Mouse (Mus musculus) kidney, adult 9 months (tissue): Measurements from ENCODE around the gene Slc37a2.
"Not testable (repeated sequence)": the region's sequence is repeated elsewhere in the genome, so short reads cannot be mapped to it uniquely, and the experiment has no call there.

ENCODE experiments used
- DNase-seq: peaks from one replicate; pipeline ENCODE4 v3.0.0; 2022

Slc37a2 gene

GRCm38 (mm10) chr9:37255149-37255888, at the start of gene Slc37a2:
Slc37a2 (minus strand) TSS chr9:37255738.
- DNase-seq, result peak; percentile 64

- DNase-seq, result no peak
Measured at GRCm38 (mm10) chr9:37301720-37302119, 46.2 kb upstream of the Slc37a2 start.

GRCm38 (mm10) chr9:37300501-37300900, 45.0 kb upstream of the Slc37a2 start:
- DNase-seq, result not testable (repeated sequence)

DNA sequence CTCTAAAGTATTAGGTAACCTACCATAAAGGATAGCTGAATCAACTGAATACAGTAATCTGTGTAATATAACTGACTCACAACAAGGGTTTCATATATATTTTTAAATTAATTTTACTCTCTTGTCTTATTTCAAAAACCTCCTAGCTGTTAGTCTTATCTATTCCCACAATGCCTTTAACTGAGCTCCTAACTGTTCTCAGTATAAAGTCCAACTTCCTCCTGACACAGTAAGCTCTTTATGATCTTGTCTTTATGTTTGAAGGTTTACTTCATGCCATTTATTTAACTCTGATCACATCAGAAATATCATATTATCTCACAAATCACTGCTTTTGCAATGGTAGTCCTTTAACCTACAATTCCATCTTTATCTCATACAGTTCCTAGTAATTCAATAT, 40.0 kb upstream of the Slc37a2 start:
- DNase-seq, result no peak

DNA sequence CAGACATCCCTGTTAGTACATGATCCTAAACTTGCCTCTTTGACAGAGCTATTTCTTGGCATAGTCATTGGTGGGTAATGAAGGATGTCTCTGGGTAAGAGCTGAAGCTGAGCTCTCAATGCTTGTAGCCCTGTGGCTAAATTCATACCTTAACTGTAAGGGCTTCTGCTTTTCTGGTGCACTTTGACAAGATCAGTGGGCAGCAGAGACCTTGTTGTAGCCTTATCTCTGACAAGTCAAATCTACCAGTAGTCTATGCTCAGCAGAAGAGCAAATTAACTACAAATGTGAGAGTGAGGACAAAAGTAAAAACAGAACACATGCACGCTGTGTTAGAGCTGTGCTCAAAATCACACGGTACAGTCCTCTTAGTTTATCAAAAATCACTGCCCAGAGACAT, 11.1 kb upstream of the Slc37a2 start:
- no peak for DNase-seq

- peak; percentile 46 for DNase-seq
Measured at GRCm38 (mm10) chr9:37255889-37256225, 319 bp upstream of the Slc37a2 start.

- no peak for DNase-seq
Measured at GRCm38 (mm10) chr9:37254531-37255110, 917 bp downstream of the Slc37a2 start.

DNA sequence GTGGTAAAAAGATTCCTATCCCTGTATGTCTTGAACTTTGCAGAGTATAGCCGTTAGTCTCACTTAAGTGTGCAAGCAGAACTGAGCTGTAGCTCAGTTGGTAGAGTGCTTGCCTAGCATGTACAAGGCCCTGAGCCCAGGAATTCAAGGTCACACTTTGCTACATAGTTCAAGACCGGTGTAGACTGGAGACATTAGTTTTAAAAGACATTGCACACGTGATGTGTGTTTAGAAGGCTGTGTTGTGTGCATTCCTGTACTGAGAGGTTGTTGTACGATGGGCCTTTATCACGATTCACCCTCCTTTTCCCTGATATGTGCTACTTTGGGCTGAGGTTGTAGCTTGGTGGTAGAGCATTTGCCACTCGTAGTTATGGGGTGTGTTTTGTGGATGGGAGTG, 4.9 kb downstream of the Slc37a2 start:
- no peak for DNase-seq

DNA sequence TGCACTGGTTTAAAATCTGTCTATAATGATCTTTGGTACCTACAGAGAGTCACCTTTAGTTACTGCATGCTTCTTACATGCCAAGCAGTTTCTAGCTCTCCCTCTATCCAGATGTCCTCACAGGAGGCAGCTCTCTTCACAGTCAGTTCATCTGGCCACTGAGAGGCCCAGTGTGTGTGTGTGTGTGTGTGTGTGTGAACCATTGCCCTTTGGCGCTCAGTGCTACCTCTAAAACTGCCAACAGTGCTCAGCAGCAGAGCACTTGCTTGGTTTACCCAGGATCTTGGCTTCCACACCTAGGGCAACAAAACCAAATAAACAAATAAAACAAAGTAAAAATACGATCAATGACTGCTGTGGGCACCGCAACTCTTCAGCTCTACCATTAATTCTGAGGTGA, 5.6 kb downstream of the Slc37a2 start:
- no peak for DNase-seq

DNA sequence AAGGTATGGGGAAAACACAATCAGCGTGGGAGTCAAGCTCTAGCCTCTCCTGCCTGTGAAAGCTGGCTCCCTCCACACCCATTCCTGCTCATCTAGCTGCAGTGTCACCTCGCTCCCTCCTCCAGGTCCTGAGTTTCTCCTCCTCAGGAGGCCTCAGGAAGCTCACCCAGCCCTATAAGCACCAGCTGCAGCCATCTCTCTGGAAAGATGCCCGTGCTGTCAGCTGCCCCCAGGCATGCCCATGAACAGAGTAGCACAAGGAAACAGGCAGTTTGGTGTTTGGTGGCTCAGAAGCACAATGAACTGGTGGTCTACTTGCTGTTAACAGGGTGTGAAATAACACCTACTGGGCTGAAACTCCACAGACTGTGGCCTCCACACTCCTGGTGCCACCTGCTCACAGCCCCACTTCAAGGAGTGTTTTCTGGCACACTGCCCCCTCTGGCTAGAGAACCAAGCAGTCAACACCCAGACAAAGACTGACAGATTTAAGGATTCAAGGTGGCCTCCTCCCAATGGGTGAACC, 7.1 kb downstream of the Slc37a2 start:
- no peak for DNase-seq

DNA sequence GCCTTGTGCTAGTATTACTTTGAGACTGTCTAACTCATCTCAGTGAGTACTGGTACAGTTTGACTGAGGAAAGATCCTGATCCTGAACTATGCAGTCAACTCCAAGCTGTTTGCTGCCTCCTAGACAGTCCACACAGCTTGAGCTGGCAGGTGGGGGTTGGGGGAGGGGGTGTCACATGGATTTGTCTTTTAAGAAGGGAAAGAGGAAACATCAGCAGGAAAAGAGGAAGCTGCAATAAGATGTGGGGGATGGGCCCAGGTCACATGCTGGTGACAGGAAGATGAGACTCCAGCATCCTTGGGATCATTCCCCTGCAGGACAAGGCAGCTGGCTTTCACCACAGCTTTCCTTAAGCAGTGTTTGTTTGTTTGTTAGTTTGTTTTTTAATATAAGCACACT, 8.1 kb downstream of the Slc37a2 start:
- peak; percentile 33 for DNase-seq

DNA sequence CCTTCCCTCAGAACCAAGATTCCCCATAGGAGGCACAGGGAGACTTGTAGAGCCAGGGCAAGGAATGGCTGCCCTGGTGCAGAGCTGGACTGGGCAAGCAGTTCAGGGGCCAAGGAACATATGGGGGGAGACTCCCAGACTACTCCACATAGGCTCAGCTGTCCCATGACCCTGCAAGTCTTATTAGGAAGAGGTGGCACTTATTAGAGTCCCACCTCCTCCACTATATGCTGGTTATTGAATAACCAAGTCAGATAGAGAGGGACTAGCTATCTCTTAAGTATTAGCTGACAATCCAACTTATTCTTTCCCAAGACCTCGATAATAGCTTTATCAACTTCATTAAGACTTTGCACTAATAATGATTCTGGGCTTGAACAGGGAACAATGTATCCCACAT, 9.7 kb downstream of the Slc37a2 start:
- DNase-seq, result no peak

DNA sequence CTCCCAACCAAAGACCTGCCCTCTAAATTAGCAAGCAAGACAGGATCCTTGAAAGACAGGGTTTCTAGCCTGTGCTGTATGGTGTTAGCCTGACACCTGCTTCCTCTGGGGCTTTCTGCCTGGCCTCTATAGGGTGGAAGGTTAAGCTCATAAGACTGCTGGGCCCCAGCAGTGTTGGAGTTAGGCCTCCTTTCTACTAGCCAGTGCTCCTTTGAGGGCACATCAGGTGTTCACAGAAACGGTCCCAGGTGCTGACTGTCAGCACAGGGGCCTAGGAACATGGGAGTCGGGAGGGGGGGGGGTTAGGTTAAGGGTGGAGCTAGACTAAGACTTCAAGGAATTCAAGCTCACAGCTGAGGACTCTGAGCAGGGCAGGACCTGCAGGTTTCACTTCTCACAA, 10.1 kb downstream of the Slc37a2 start:
- no peak for DNase-seq

DNA sequence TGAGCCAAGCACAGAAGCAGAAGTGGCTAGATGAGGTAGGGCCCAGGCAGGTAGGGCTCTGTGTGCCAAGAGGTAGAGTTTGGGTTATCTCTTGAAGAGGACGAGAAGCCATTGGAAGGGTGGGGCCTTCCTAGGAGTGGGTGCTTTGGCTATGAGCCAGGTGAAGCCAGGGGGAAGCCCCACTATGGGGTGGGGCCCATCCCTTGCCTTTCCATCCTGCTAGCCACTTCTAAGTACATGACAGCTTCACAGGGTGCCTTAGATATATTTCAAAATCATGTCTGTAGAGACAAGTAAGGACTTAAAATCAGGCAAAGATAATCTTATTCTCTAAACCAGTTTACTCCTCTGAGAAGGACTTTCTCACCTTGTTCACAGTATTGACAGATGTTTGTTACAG, 10.9 kb downstream of the Slc37a2 start:
- no peak for DNase-seq

- no peak for DNase-seq
Measured at GRCm38 (mm10) chr9:37242764-37243163, 12.8 kb downstream of the Slc37a2 start.

DNA sequence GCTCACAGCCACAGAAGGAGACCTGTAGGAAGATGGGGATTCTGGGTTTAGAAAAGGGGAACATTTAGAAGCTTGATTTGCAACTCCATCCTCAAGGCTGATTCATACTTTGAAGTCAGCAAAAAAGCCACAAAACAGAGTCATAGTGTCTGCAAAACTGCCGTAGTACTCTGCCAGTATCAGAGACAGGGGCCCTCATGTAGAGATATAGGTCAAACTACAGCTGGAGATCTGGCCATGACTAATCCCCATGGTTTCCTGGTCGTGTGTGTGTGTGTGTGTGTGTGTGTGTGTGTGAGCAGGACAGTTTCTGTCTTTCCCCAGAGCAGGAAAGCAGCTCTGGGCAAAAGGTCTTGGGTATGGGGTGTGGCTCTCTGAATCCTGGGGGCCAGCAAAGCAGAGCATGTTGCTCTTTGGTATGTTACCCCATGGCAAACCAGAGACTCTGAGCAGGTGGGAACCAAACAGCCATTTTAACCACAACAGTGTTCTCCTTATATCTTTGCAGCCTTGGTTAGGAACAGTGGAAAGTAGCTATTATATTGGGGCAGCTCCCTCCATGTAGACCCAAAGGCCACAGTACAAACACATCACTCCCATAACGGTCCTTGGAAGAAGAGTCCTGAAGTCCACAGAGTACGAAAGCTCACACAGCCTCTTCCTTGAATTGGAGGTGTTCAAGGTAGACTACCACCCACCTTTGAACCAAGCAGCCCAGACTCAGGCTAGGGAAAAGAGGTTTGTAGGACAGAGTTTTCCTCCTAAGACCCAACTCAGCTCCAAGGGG, 19.4 kb downstream of the Slc37a2 start:
- no peak for DNase-seq

- DNase-seq, result no peak
Measured at GRCm38 (mm10) chr9:37232201-37233195, 23.0 kb downstream of the Slc37a2 start.

- DNase-seq, result no peak
Measured at GRCm38 (mm10) chr9:37230486-37231195, 24.9 kb downstream of the Slc37a2 start.

DNA sequence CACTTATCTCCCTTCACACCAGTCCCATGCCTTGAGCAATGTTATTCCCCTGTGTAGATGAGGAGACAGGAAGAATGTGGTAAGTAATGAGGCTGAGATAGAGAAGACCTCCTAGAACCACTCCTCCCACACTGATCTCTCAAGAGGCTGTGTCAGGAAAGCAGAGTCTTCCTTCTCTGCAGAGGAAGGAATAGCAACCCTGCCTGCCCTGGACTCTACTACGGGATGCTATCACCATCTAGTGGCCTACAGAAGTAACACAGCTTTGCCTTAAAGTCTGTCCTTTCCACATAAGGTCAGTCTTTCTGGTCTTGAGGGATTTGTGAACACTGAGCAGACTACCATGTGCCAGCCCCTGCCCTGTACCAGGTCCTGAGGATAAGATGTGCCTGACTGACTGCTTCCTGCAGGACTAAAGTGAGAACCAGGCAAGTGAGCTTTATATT, 25.6 kb downstream of the Slc37a2 start:
- DNase-seq, result peak; percentile 70

DNA sequence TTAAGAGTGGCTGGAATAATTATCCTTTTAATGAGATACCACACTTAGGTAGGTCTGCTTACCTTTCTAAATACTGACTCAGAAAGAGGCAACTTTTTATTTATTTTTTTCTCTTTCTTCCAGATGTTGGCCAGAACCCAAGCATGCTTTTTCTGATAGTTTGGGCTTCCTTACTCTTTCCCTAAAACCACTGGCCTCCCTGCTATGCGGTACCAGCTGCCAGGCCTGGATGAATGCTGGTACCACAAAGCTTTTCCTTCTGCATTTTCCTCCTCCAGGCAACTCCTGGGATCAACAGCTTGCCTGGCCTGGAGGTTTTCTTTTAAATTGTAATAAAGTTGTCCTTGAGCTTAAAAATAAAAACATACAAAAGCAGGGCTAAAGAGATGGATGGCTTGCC, 30.0 kb downstream of the Slc37a2 start:
- DNase-seq, result no peak

DNA sequence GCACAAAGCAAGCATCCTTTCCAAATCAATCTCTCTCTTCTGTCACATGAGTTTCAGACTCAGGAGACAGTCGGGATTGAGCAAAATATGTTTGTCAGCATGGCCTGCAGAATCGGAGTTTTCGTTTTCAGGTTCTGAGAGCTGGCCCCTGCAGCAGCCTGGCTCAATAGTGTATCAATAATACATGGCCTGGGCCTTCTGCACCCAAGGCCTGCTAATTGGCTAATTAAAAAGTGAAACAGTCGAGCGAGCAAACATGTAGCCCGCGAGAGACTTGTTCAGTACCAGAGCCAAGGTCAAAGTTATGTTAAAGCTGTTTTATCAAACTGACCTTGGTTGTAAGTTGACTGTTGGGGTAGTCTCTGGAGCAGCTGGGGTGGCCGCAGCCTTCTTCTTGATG, 34.8 kb downstream of the Slc37a2 start:
- DNase-seq, result no peak
